Mouse (Mus musculus) adrenal gland, adult 8-10 months (tissue): Measurements from ENCODE around the gene Ggct. TPM values are rescaled to one million over a fixed set of nuclear protein-coding genes. Genes with fewer than 3 reads are reported as not detected.

Source experiments
- DNase-seq: peaks from one replicate; pipeline ENCODE4 v3.0.0; 2022
- total RNA-seq, 4 experiments: library from RNA; stranded (reverse); gene quantifications; 2 replicates each; pipeline ENCODE4 v1.2.4; 2022

The Ggct gene
- total RNA-seq, result 10 to 100 TPM in 1 of 4 experiments, 1 to 10 TPM in 3; 4.7 to 17.0 (median 7.3) TPM

- DNase-seq, result peak; percentile 95
Observed at GRCm38 (mm10) chr6:54992734-54993260, at the start of gene Ggct. Ggct (minus strand) TSS chr6:54992950.

DNA sequence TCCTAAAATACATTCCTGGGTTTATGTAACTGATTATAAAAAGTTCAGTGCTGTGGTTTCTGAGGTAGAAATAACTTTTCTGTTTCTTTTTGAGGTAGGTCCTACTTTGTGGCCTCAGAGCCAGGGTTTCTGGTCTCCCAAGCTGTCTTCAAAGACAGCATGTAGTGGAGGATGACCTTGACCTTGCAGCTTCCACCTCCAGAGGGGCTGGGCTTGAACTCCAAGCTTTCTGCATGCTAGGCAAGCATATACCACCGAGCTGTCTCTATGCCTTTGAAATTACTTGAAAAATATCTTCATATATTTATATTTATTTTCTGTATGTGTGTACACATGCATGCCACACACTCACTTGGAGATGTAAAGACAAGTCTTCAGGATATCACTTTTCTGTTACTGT lies 47.3 kb upstream of the Ggct start:
- DNase-seq, result no peak

DNA sequence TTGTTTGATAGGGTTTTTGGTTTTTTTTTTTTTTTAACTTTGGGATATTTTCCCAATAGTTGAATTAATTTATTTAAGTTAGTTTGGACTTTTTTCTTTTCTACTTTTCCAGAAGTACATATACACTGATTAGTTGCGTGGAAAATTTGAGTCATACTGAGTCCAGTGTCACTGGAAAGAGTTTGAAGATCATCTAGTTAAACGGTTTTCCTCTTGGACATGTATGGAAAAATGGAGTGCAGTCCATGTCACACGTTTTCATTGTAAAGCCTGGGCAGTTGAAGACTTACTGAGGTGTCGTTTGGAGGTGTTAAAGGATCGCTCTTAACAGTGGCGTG lies 46.7 kb upstream of the Ggct start:
- DNase-seq, result no peak

DNA sequence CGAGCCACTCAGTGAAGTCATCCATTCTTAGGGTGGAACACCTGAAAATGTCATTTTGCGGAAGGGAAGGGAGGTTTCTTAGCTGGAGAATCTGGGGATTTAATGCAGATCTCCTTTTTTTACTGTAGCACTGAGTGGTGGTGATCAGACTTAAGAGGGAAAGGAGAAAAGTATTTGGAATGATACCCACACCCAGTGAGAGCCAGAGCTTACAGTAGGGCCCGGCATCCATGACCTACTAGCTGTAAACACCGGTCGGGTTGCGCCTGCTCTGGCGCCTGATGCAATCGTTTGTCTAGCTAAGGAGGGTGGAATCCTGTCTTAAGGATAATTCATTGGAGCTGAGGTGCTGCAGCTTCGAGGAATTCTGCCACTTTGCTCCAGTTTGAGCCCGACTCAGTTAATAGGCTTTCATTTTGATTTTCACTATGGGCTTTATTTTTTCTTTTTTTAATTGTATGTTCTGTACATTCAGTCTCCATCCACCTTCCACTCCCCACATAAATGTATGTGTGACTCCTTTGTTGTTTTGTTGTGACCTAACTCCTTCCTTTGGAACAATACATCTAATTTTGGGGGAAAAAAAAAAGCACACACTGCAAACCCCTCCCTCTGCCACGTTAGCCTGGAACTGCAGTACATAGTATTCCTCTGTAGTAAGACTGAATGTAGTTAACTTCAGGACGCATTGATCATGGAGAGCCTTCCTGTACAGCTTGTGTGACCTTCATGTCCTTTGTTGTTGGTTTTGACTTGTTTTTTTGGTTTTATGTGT lies 46.1 kb upstream of the Ggct start:
- no peak for DNase-seq

GRCm38 (mm10) chr6:55037799-55038670 lies 45.3 kb upstream of the Ggct start, which contains the start of gene Gars:
Gars (plus strand) TSS chr6:55038007.
- DNase-seq, result peak; percentile 76

DNA sequence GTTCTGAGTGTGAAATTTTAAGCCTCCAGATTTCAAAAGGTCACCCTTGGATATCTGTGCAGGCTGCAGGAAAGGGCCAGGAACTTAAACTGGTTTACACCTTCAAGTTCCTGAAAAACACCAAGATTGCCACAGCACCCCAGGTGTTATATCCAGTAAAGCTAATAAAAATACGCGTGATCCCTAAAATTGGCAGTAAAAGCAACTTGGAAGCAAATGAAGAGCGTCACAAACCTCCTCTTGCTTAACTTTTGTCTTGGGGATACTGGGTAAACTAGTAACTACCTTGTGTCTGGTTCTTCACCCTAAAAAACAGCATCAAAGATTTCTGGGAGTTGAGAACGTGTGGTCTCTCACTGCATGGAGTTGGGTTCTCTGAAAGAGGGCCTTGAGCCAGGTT lies 44.0 kb upstream of the Ggct start:
- DNase-seq, result no peak

GRCm38 (mm10) chr6:55027642-55028041 lies 34.9 kb upstream of the Ggct start:
- no peak for DNase-seq

- no peak for DNase-seq
Observed at GRCm38 (mm10) chr6:55021806-55022205, 29.1 kb upstream of the Ggct start.

GRCm38 (mm10) chr6:55018417-55018816 lies 25.7 kb upstream of the Ggct start:
- no peak for DNase-seq

DNA sequence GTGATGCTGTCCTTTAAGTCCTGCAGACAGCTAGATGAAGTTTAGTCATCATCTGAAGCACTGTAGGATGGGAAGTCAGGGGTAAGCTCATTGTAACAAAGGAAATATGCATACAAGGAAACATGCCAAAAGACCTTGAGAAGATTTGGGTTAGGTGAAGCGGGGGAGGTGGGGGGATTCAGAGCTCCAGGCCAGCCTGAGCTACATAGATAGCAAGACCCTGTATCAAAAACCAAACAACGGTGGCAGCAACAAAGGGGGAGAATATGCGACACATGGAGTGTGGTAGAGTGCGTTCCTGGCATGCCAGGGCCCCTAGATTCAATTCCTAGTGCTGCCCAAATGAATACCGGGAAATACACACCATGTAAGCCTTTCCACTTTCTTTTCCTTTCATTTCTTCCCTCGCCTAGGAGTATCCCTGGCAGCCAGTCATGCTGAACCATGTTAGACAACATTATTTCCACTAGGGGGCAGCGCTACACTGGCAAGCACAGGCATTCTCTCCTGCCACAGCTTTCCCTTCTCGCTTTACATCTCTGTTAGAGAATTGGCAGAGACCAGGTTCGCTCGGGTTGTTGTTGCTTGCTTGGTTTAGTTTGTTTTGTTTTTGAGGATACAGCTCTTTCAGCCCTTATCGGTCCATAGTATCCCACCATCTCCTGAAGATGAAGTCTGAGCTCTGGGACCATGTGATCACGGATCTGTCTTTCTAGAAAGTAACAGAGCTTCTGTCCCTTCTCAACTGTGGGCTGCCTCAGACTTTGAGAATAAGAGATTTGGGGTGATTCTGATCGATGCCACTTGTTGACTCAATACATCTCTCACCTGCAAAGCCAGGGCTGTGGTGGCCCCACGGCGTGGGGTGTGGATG lies 24.2 kb upstream of the Ggct start:
- peak; percentile 33 for DNase-seq

DNA sequence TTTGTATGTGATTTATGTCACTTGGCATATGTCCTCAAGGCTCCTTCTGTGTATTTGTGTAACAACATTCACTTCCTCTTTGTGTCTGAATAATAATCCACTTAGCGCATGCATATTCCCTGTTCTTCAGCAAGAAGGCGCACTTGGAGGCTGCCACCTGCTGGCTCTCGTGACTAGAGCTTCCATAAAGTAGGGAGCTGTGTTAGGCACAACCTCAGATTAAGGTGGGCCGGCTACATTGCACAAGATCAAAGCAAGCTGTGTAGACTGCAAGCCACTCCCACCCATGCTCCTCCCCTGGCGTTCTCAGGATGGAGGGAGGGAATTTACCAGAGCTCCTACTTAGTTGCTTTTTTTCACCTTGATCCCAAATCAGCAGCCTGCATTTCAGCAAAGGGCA lies 23.5 kb upstream of the Ggct start:
- DNase-seq, result peak; percentile 29

GRCm38 (mm10) chr6:55014184-55014583 lies 21.4 kb upstream of the Ggct start:
- no peak for DNase-seq

DNA sequence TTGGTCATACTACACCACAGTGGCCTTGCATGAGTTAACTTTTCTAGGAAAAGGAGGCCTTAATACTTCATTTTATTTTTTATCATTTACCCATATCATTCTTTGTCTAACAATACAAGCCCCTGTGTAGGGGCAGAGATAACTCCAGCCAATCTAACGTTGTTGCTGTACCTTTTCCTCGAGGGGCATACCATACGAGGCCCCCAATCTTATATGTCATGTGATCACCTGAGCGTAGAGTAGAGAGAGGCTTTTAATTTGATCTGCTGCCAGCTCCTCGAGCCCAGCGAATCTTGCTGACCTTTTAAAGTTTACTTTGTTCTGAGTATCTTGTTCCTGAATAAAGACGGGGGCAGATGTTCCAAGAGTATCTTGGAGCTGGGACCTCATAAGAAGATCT lies 19.8 kb upstream of the Ggct start:
- no peak for DNase-seq

- DNase-seq, result no peak
Observed at GRCm38 (mm10) chr6:55010330-55011091, 17.8 kb upstream of the Ggct start.

DNA sequence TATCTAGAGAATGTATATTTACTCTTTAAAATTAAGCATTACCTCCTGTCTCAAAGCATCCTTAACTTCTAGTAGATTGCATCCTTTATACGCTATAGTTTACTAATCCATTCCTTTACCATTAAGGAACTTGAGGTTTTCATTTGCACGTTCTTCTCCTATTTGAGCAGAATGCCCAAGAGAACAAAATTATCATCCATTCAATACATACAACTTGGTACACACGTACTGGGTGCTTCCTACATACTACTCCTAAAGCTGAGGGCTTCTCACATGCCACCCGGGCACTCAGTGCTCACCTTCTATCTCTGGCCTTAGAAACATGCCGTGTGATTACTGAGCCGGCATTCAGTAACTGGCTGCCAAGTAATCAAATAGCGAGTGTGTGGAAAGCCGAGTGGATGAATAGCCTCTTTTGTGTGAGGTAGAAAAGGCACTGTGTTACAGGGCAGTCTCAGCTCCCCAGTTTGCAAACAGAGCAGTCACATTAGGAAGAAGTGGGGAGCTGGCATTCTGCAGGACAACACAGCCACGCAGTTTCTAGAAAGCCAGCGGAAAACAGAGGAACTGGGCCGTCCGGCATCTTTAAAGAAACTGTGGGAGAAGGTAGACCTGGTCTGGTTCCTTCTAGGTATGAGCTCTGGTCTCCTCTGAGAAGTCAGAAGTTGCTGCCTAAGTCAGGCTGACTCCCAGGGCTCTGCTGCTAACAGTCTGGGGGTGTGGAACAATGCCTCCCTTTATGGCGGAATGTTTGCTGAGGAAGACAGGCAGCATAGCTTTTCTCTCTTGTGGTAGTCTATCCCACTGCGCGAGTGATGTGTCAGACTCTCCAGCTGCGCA lies 16.9 kb upstream of the Ggct start:
- no peak for DNase-seq

DNA sequence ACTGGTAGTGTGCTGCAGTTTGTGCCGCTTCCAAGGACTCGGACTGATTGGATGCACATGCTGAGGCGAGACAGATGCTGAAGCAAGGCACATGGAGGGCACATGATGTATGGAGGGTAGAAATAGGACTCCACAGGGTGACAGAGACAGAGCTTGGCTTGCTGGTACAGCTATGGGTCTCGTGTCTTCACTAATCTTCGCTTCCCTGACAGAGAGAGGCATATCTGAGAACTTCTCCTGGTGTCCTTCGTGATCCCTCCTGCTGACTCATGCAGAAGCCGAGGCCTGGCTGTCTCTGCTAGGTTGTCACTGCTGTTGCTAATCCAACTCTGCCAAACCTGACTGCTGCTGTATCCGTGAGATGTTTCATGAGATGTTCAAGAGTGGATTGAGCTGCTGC lies 15.7 kb upstream of the Ggct start:
- no peak for DNase-seq

DNA sequence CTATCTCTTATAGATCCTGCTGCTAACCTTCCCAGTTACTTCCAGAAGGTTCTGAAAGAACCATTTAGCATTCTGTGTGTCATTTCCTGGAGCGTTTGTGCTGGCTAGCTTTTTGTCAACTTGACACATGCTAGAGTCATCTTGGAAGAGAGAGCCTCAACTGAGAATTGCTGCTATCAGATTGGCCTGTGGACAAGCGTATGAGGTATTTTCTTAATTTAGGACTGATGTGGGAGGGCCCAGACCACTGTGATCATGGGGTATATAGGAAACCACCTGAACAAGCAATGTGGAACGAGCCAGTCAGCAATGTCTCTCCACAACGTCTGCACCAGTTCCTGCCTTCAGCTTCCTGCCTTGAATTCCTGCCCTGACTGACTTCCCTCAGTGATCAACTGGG lies 10.8 kb upstream of the Ggct start:
- no peak for DNase-seq

- DNase-seq, result no peak
Observed at GRCm38 (mm10) chr6:55002438-55002837, 9.7 kb upstream of the Ggct start.

- DNase-seq, result no peak
Observed at GRCm38 (mm10) chr6:55001320-55001719, 8.6 kb upstream of the Ggct start.

GRCm38 (mm10) chr6:54997726-54998125 lies 5.0 kb upstream of the Ggct start:
- DNase-seq, result no peak

DNA sequence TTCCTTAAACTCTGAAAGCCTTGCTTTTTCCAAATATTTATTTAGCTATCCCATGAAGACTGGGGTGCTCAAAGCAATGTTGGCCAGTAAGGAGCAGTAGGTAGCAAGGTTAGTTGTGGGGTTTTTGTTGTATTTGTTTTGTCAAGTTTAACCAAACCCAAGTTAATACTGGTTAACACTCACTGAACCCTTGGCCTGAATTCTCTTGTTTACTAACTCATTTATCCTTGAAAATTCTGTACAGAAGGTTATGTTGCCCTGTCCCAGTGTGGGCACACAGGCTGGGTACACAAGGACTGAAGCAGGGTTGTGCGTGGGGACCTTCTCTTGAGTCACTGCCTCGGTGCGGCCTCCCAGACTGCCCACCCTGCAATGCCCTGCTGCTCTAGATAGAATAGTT lies 3.6 kb upstream of the Ggct start:
- no peak for DNase-seq
